Mouse (Mus musculus): ENCODE measurements around the gene Gpr150. TPM values are rescaled to one million over a fixed set of nuclear protein-coding genes. Genes with fewer than 3 reads are reported as not detected.

Gene Gpr150
- polyA plus RNA-seq (2017; shearing (Covaris generic)), result not detected

DNA sequence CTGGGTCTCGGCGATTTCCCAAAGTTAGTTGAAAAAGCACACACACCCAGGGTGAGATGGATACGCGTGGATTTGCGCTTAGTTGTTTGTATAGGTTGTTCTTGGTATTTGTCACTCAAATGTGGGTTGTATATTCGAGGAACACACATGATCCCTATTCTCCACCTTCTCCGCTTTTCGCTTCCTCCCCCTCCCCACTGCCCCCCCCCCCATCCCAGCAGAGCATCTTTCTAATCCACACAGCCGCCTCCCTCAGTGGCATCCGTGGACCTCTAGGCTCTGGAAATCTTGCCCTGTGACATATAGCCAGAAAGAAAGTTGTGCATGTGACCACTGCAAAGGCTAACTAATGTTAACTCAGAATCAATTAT is at the start of gene Gpr150:
TSS of gene Gpr150 (minus strand) at position 101 of the 371 bp plus-strand sequence.

DNA sequence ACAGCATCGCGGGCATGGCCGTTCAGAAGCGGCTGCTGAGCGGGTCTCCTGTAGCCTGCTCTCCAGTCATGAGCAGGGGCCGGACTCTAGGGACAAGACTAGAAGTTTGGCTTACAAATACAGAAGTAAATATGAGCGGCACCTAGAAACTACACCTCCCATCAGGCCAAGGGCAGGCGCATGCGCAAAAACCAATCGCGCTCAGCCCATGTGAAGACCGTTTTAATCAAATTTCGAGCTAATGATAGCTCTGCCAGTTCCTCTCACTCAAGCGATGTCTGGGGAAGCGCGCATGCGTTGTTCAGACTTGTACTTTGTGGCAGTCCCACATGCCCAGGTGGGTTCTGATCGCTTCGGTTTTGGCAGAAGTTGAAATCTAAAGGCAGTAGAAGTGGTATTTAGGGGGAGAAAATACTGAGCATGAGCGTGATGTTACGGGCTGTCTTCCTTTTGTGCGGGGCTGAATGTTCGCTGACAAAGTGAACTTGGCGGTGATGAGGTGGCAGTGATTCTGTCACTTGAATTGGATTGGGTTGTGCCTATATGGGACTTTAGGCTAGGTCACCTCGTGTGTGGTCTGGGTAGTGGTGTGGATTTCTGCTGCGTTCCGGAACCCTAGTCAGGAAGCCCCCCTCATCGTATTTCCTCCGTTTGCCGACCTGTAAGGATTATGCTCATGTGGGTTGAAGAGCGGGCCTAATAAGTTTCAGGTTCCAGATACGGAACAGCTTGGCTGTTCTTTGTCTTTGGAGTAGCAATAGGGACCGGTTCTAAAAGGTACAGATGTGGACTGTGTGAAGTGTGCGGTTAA is 41.9 kb upstream of the Gpr150 start, which contains the start of the genes Arsk and Ttc37:
TSS of gene Arsk (minus strand) at position 168 of the 811 bp plus-strand sequence.
TSS of gene Ttc37 (plus strand) at position 242 of the 811 bp plus-strand sequence.

DNA sequence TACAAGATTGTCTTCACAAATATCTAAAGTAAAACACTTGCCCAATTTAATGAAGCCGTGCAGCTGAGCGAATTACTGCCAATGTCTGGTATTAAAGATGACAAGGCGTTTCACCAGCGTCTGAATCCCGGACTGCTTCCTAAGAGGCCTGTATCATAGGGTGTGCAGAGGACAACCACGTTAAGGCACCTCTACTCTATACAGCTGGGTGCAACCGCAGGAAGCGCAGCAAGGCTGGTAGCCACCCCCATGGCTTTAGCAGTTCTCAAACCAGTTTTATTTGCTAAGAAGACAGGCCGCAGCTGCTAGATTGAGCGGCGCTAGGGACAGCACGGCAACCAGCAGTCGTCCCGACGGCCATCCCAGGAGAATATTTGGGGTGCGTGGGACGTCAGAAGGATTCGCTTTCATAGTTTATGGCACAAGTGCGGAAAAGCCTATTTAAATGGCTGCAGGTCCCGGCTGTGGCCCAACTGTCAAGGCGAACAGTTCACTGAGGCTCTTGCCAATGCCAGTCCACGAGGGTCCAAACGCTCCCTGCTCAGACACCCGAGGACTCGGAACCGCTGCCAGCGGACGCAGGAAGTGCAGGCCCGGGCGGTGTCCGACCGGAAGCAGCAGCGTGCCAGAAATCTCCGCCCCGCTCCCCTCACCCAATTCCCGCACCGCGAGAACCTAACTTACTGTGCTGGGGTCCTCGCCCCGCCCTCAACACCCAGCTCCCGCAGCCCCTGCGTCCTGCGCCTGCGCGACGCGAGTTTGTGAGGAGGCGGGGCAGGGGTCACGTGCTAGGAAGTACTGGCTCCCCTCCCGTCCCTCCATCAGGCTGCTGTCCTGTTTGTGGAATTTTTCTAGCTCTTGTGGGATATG is 38.6 kb downstream of the Gpr150 start, which contains the start of gene Rfesd:
TSS of gene Rfesd (minus strand) at position 746 of the 870 bp plus-strand sequence.

Other genes starting within 250 kb of the Gpr150 start
- gene Glrx, start 217.1 kb downstream of the Gpr150 start, polyA plus RNA-seq (2017; shearing (Covaris generic)), result 21.9 TPM
- 0.09 TPM for gene Rhobtb3, start 113.1 kb downstream of the Gpr150 start, polyA plus RNA-seq (2017; shearing (Covaris generic))
- gene Spata9, start 89.8 kb downstream of the Gpr150 start, polyA plus RNA-seq (2017; shearing (Covaris generic)), result not detected
- 9.8 TPM for gene Rfesd, start 38.3 kb downstream of the Gpr150 start, polyA plus RNA-seq (2017; shearing (Covaris generic))
- gene Arsk, start 41.7 kb upstream of the Gpr150 start, polyA plus RNA-seq (2017; shearing (Covaris generic)), result 2.9 TPM
- gene Ttc37, start 41.7 kb upstream of the Gpr150 start, polyA plus RNA-seq (2017; shearing (Covaris generic)), result 25.6 TPM
- not detected for gene Fam81b, start 248.1 kb upstream of the Gpr150 start, polyA plus RNA-seq (2017; shearing (Covaris generic))

All from naive thymus-derived CD4-positive, alpha-beta T cell, adult 5 months (primary cell).